Mouse (Mus musculus): Measurements from ENCODE around the gene Cd46. TPM values are rescaled to one million over a fixed set of nuclear protein-coding genes. Genes with fewer than 3 reads are reported as not detected.

Cd46 gene
- total and polyA plus RNA-seq, 3 experiments, result 0.50 to 1.3 TPM; not detected in 1

- Histone ChIP-seq H3K79me2 (ENCODE audit: control insufficient read depth, insufficient read depth, low read length, poor library complexity) (no peaks in the 10 kb centered on the region), H3K9me3 (replicated peaks; ENCODE audit: insufficient read depth, low read length) (no peaks in the 10 kb centered on the region)
Measured at GRCm38 (mm10) chr1:195016811-195017501, 75.1 kb downstream of the Cd46 start.

GRCm38 (mm10) chr1:195015281-195015680 is 76.8 kb downstream of the Cd46 start:
- Histone ChIP-seq H3K9ac (ENCODE audit: control insufficient read depth, low read depth, low read length, poor library complexity, severe bottlenecking) (no peak overlapping the region), H3K4me3 (ENCODE audit: control insufficient read depth in 1 of 2, insufficient read depth in 1 of 2, low read depth in 2 of 2, low read length in 2 of 2) (no peak overlapping the region), H3K27me3 (ENCODE audit: control insufficient read depth in 1 of 2, insufficient read depth in 2 of 2, low read length in 2 of 2) (no peaks in the 10 kb centered on the region), H3K36me3 (ENCODE audit: control insufficient read depth in 1 of 2, insufficient read depth in 2 of 2, low read length in 2 of 2) (peaks cover 0 to 4% of the 10 kb centered on the region in 2 experiments; a peak in 2 of 4 replicates), H3K27ac (ENCODE audit: control insufficient read depth, low read depth, low read length) (no peak overlapping the region), H3K4me1 (ENCODE audit: control insufficient read depth in 1 of 2, insufficient read depth in 2 of 2, low read length in 2 of 2) (no peaks in the 10 kb centered on the region; a peak in 1 of 4 replicates), H3K9me3 (replicated peaks; ENCODE audit: insufficient read depth, low read length) (no peaks in the 10 kb centered on the region), H3K79me2 (ENCODE audit: control insufficient read depth, insufficient read depth, low read length, poor library complexity) (no peaks in the 10 kb centered on the region)
- DNase-seq (ENCODE audit: low read depth, low spot score), result no peak
- TF ChIP-seq POLR2AphosphoS5 (IDR thresholded peaks at IDR 0.05; ENCODE audit: borderline replicate concordance, low read depth, low read length) (no peak), TCF12 (IDR thresholded peaks at IDR 0.05; ENCODE audit: low read depth, low read length) (no peak), EP300 (IDR thresholded peaks at IDR 0.05; ENCODE audit: low read depth in 1 of 2, low read length in 2 of 2) (no peak), CHD1 (IDR thresholded peaks at IDR 0.05; ENCODE audit: low read depth, low read length) (no peak), SIN3A (IDR thresholded peaks at IDR 0.05; ENCODE audit: low read length) (no peak), ETS1 (IDR thresholded peaks at IDR 0.05; ENCODE audit: low read depth, low read length) (no peak), ELF1 (IDR thresholded peaks at IDR 0.05; ENCODE audit: low read depth, low read length) (no peak), ZNF384 (IDR thresholded peaks at IDR 0.05; ENCODE audit: low read depth, low read length) (no peak), GABPA (IDR thresholded peaks at IDR 0.05; ENCODE audit: low read depth, low read length) (no peak), CHD2 (IDR thresholded peaks at IDR 0.05; ENCODE audit: low read length) (no peak), BHLHE40 (IDR thresholded peaks at IDR 0.05; ENCODE audit: borderline replicate concordance, low read depth, low read length) (no peak), RAD21 (IDR thresholded peaks at IDR 0.05; ENCODE audit: low read depth, low read length) (no peak), NRF1 (IDR thresholded peaks at IDR 0.05; ENCODE audit: insufficient read depth, low read depth, low read length, poor library complexity, severe bottlenecking) (no peak), USF1 (IDR thresholded peaks at IDR 0.05; ENCODE audit: low read depth, low read length) (no peak), NELFE (IDR thresholded peaks at IDR 0.05; ENCODE audit: low read depth, low read length) (no peak), USF2 (IDR thresholded peaks at IDR 0.05; ENCODE audit: borderline replicate concordance in 1 of 2, insufficient read depth in 1 of 2, low read depth in 1 of 2, low read length in 2 of 2) (no peak), MAZ (IDR thresholded peaks at IDR 0.05; ENCODE audit: low read depth, low read length) (no peak), POLR2A (IDR thresholded peaks at IDR 0.05; ENCODE audit: control insufficient read depth in 1 of 2, insufficient read depth in 1 of 2, low read depth in 1 of 2, low read length in 2 of 2, poor library complexity in 1 of 2) (no peak), MYC (IDR thresholded peaks at IDR 0.05; ENCODE audit: low read depth, low read length) (no peak), TBP (IDR thresholded peaks at IDR 0.05; ENCODE audit: low read depth, low read length) (no peak)

More at GRCm38 (mm10) chr1:195016811-195017501, 75.1 kb downstream of the Cd46 start:
- no peaks in the 10 kb centered on the region; a peak in 1 of 4 replicates for H3K4me1 ChIP-seq (ENCODE audit: control insufficient read depth in 1 of 2, insufficient read depth in 2 of 2, low read length in 2 of 2)
- H3K27me3 ChIP-seq (ENCODE audit: control insufficient read depth in 1 of 2, insufficient read depth in 2 of 2, low read length in 2 of 2), result no peaks in the 10 kb centered on the region
- TF ChIP-seq POLR2A (IDR thresholded peaks at IDR 0.05; ENCODE audit: control insufficient read depth in 1 of 2, insufficient read depth in 1 of 2, low read depth in 1 of 2, low read length in 2 of 2, poor library complexity in 1 of 2), result no peak
- TF ChIP-seq TBP (IDR thresholded peaks at IDR 0.05; ENCODE audit: low read depth, low read length), result no peak
- no peak for TF ChIP-seq ZC3H11A (IDR thresholded peaks at IDR 0.05; ENCODE audit: low read depth, low read length)
- TF ChIP-seq EP300 (IDR thresholded peaks at IDR 0.05; ENCODE audit: low read depth in 1 of 2, low read length in 2 of 2), result no peak
- TF ChIP-seq BHLHE40 (IDR thresholded peaks at IDR 0.05; ENCODE audit: borderline replicate concordance, low read depth, low read length), result no peak
- no peak for TF ChIP-seq TAL1 (IDR thresholded peaks at IDR 0.05; ENCODE audit: low read length)
- no peak for TF ChIP-seq CTCF (IDR thresholded peaks at IDR 0.05 in 2 of 3, conservative IDR thresholded peaks at IDR 0.05 in 1 of 3; ENCODE audit: control insufficient read depth in 1 of 3, insufficient read depth in 1 of 3, low read depth in 2 of 3, low read length in 3 of 3, poor library complexity in 1 of 3, severe bottlenecking in 1 of 3)
- no peak for TF ChIP-seq MYC (IDR thresholded peaks at IDR 0.05; ENCODE audit: low read depth, low read length)
- TF ChIP-seq ZNF384 (IDR thresholded peaks at IDR 0.05; ENCODE audit: low read depth, low read length), result no peak
- no peak for TF ChIP-seq ELF1 (IDR thresholded peaks at IDR 0.05; ENCODE audit: low read depth, low read length)
- H3K27ac ChIP-seq (ENCODE audit: control insufficient read depth, low read depth, low read length), result no peak overlapping the region
- no peak for DNase-seq (ENCODE audit: low read depth, low spot score)
- no peak overlapping the region for H3K4me3 ChIP-seq (ENCODE audit: control insufficient read depth in 1 of 2, insufficient read depth in 1 of 2, low read depth in 2 of 2, low read length in 2 of 2)
- peaks cover 0 to 4% of the 10 kb centered on the region in 2 experiments; a peak in 3 of 4 replicates for H3K36me3 ChIP-seq (ENCODE audit: control insufficient read depth in 1 of 2, insufficient read depth in 2 of 2, low read length in 2 of 2)
- no peak overlapping the region for H3K9ac ChIP-seq (ENCODE audit: control insufficient read depth, low read depth, low read length, poor library complexity, severe bottlenecking)

Data from MEL (cell line).